Mouse (Mus musculus) heart, embryonic 16.5 days (tissue): ENCODE measurements at regions not wholly inside any gene's neighbourhood (a gene's known extent, or its start where the extent isn't known, plus 50 kb on each side); places are given as distances from the start of the nearest gene placed in this dataset.

Experiments used
- ATAC-seq: fragments of 200-750 bp; cut with Nextera tagmentation; replicated peaks from 2 replicates; pipeline ENCODE4 v1.8.0; 2017; ENCODE audit warnings: moderate number of reproducible peaks; ENCODE audit not compliant: insufficient read depth, low FRiP score; ENCODE audit errors: extremely low read depth
- H3K27ac ChIP-seq: fragments of 300-500 bp; sonication (generic); 2 replicates; pipeline ENCODE4 v1.5.1; 2014; ENCODE audit warnings: mild to moderate bottlenecking, low read length, control low read depth, moderate library complexity
- H3K27me3 ChIP-seq: fragments of 300-500 bp; sonication (generic); 2 replicates; pipeline ENCODE4 v1.6.1; 2014; ENCODE audit warnings: low read length, mixed read lengths; ENCODE audit not compliant: control insufficient read depth, insufficient read depth
- H3K36me3 ChIP-seq: fragments of 300-500 bp; sonication (generic); 2 replicates; pipeline ENCODE4 v1.6.1; 2014; ENCODE audit not compliant: control insufficient read depth, insufficient read depth
- H3K4me1 ChIP-seq: fragments of 300-500 bp; sonication (generic); 2 replicates; pipeline ENCODE4 v1.6.1; 2014; ENCODE audit warnings: low read length, mixed read lengths; ENCODE audit not compliant: control insufficient read depth, insufficient read depth
- H3K4me2 ChIP-seq: fragments of 300-500 bp; sonication (generic); 2 replicates; pipeline ENCODE4 v1.6.1; 2014; ENCODE audit warnings: low read depth, mild to moderate bottlenecking, control low read depth, low read length
- H3K4me3 ChIP-seq: fragments of 300-500 bp; sonication (generic); 2 replicates; pipeline ENCODE4 v1.5.1; 2014; ENCODE audit warnings: mild to moderate bottlenecking, control low read depth, low read length
- H3K9ac ChIP-seq: fragments of 300-500 bp; sonication (generic); 2 replicates; pipeline ENCODE4 v1.6.1; 2014; ENCODE audit warnings: low read length, control low read depth
- H3K9me3 ChIP-seq: fragments of 300-500 bp; sonication (generic); replicated peaks from 2 replicates; pipeline ENCODE4 v1.6.1; 2016; ENCODE audit warnings: low read length; ENCODE audit not compliant: control insufficient read depth
- WGBS: fragments of 180-500 bp; shearing (Covaris S2); extraction: QIAGEN DNeasy Blood & Tissue Kit; methylation state at CpG from one replicate; pipeline ENCODE4 v1.1.7; 2014; 5-methylcytosine and 5-hydroxymethylcytosine counted together

DNA sequence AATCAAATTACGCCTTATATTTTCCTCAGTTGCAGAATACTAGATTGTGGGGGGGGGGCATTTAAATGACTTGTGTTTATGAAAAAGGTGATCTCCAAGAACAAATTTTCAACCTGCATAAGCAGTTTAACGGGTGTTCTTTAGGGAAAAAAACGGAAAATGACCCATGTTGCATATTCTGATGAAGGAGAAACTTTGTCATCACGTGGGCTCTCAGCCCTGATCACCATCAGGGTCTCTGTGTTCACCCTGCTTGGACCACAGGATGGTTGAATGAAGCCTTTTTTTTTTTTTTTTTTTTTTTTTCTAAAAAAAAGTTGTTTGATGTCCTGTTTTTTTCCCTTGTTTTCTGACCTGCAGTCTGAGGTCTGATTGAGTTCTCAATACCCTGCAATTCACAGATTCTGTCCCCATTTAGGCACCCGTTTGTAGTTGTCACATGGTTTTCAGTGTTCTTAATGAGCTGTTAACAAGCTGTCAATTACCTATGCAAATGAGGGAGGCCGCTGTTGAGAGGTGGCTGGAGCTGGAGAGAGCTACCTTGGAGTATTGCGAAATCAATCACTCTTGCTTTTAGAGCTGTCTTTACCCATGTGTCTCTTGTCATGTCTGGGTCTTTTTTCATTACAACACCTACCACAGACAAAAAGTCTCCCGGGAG is 525.7 kb downstream of the Vrk1 start:
- 29% methylated on average over 8 of the region's 8 CpGs for WGBS
- no peak overlapping the region for H3K9ac ChIP-seq
- H3K36me3 ChIP-seq = no peaks in the 10 kb centered on the region
- H3K27ac ChIP-seq = no peak overlapping the region
- H3K4me2 ChIP-seq = no peak overlapping the region
- H3K27me3 ChIP-seq = peaks cover 3% of the 10 kb centered on the region; the same call in 1 of the 2 replicates
- H3K4me3 ChIP-seq = no peak overlapping the region
- H3K4me1 ChIP-seq = no peaks in the 10 kb centered on the region
- ATAC-seq = no peak
- H3K9me3 ChIP-seq = peaks cover 4% of the 10 kb centered on the region

- no peak overlapping the region for H3K27ac ChIP-seq
- peaks cover 4% of the 10 kb centered on the region for H3K9me3 ChIP-seq
- no peak for ATAC-seq
- no peak overlapping the region for H3K9ac ChIP-seq
- no peaks in the 10 kb centered on the region for H3K36me3 ChIP-seq
- H3K4me1 ChIP-seq = no peaks in the 10 kb centered on the region
- no peak overlapping the region for H3K4me3 ChIP-seq
- no peak overlapping the region for H3K4me2 ChIP-seq
- peaks cover 3% of the 10 kb centered on the region; the same call in 1 of the 2 replicates for H3K27me3 ChIP-seq
- WGBS = 10% methylated on average over 7 of the region's 7 CpGs
Observed at GRCm38 (mm10) chr12:106536289-106536636, 526.2 kb downstream of the Vrk1 start.

DNA sequence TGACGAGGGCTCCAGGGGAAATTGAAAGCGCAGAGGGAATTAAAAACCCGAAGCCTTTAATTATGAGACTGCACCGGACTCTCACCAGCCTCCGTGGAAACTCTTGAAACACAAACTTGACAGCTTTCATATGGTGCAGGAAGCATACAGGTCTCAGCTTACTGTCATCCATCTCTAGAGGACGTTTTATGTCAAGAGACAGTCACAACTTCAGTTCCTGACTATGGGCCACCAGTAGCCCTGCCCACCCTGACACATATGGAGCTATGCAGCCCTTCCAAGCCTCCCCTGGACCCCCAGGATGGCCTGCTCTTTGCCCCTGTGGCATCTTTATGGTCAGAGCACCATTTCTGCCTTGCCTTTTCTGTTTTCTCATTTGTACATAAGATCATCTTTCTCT is 530.0 kb downstream of the Vrk1 start:
- Histone ChIP-seq H3K4me3 (no peak overlapping the region), H3K9me3 (peaks cover 4% of the 10 kb centered on the region), H3K4me1 (no peaks in the 10 kb centered on the region), H3K27ac (no peak overlapping the region), H3K27me3 (no peaks in the 10 kb centered on the region), H3K9ac (no peak overlapping the region), H3K36me3 (no peaks in the 10 kb centered on the region), H3K4me2 (no peak overlapping the region)
- 51% methylated on average over 6 of the region's 6 CpGs for WGBS
- no peak for ATAC-seq

- Histone ChIP-seq H3K4me1 (no peaks in the 10 kb centered on the region), H3K27me3 (no peaks in the 10 kb centered on the region), H3K36me3 (no peaks in the 10 kb centered on the region), H3K4me3 (no peak overlapping the region), H3K9ac (no peak overlapping the region), H3K9me3 (no peaks in the 10 kb centered on the region), H3K4me2 (no peak overlapping the region), H3K27ac (no peak overlapping the region)
- no peak for ATAC-seq
- WGBS = 75% methylated on average over 9 of the region's 9 CpGs
Observed at GRCm38 (mm10) chr12:106559566-106559965, 549.5 kb downstream of the Vrk1 start.

GRCm38 (mm10) chr12:106565263-106565681 is 555.2 kb downstream of the Vrk1 start:
- Histone ChIP-seq H3K4me1 (no peaks in the 10 kb centered on the region), H3K4me2 (peak overlapping the region; percentile 15; the same call in 1 of the 2 replicates), H3K9ac (no peak overlapping the region), H3K9me3 (no peaks in the 10 kb centered on the region), H3K27me3 (no peaks in the 10 kb centered on the region), H3K4me3 (no peak overlapping the region), H3K27ac (peak overlapping the region; percentile 55; the same call in 1 of the 2 replicates), H3K36me3 (no peaks in the 10 kb centered on the region)
- 0 out of 2 replicates have a peak, but pooled peaks have one; percentile 18 for ATAC-seq
- 28% methylated on average over 6 of the region's 6 CpGs for WGBS

- H3K4me3 ChIP-seq = no peak overlapping the region
- no peaks in the 10 kb centered on the region for H3K9me3 ChIP-seq
- no peaks in the 10 kb centered on the region for H3K36me3 ChIP-seq
- H3K27ac ChIP-seq = no peak overlapping the region
- no peak overlapping the region for H3K4me2 ChIP-seq
- no peaks in the 10 kb centered on the region for H3K4me1 ChIP-seq
- no peak for ATAC-seq
- H3K27me3 ChIP-seq = no peaks in the 10 kb centered on the region
- 86% methylated on average over 4 of the region's 4 CpGs for WGBS
- H3K9ac ChIP-seq = no peak overlapping the region
Observed at GRCm38 (mm10) chr12:106566361-106566760, 556.3 kb downstream of the Vrk1 start.

GRCm38 (mm10) chr12:106567116-106567515 is 557.1 kb downstream of the Vrk1 start:
- Histone ChIP-seq H3K36me3 (no peaks in the 10 kb centered on the region), H3K27ac (no peak overlapping the region), H3K9me3 (no peaks in the 10 kb centered on the region), H3K4me3 (no peak overlapping the region), H3K9ac (no peak overlapping the region), H3K27me3 (no peaks in the 10 kb centered on the region), H3K4me2 (no peak overlapping the region), H3K4me1 (no peaks in the 10 kb centered on the region)
- 69% methylated on average over 5 of the region's 5 CpGs for WGBS
- ATAC-seq = no peak

DNA sequence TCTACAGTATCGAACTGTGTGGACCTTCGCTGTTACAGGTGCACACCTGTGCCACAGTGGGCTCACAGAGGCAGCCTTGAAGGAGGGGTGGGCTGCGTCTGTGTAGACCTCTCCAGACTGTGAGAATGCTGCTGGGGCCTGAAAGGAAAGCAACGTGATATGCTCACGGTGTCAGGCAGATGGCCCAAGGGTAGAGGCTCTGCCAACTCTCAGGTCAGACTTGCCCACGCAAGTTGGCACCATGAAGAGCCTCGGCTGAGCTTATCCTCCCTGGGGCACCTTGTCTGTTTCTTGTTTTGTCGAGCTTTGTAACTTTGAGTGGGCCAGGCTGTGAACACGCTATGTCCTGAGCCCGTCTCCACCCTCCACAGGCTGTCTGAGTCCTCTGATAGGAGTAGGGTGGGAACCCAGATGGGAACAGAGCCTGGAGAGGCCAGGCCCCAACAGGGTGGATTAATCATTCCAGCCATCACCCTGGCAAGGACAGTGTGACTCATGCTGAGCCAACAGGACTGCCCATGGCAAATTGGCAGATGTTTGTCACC is 558.6 kb downstream of the Vrk1 start:
- H3K27ac ChIP-seq = no peak overlapping the region
- H3K27me3 ChIP-seq = no peaks in the 10 kb centered on the region
- H3K4me3 ChIP-seq = no peak overlapping the region
- H3K4me2 ChIP-seq = no peak overlapping the region
- ATAC-seq = no peak
- no peak overlapping the region for H3K9ac ChIP-seq
- WGBS = 80% methylated on average over 10 of the region's 10 CpGs
- H3K9me3 ChIP-seq = no peaks in the 10 kb centered on the region
- H3K36me3 ChIP-seq = no peaks in the 10 kb centered on the region
- no peaks in the 10 kb centered on the region for H3K4me1 ChIP-seq

DNA sequence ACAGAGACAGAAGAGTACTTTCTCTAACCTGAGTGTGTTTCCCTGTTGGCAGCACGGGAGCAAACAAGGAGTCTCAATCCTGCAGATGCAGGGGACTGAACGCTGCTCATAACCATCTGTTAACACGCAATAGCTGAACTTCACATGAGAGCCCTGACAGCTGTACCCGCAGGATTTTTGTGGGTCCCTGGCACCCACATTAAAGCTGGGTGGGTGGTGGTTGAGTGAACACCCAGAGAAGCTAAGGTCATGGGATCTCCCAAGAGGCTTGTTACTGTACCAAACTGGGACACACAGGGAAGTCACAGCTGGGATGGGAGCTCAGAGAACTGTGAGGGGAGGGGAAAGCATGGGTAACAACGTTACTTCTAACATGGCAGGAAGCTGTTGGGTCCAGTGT is 562.9 kb downstream of the Vrk1 start:
- Histone ChIP-seq H3K36me3 (no peaks in the 10 kb centered on the region), H3K4me1 (no peaks in the 10 kb centered on the region), H3K27ac (no peak overlapping the region), H3K4me2 (no peak overlapping the region), H3K9me3 (no peaks in the 10 kb centered on the region), H3K4me3 (no peak overlapping the region), H3K27me3 (no peaks in the 10 kb centered on the region), H3K9ac (no peak overlapping the region)
- WGBS = 78% methylated on average over 5 of the region's 5 CpGs
- peak; percentile 28; the same call in 1 of the 2 replicates for ATAC-seq
